Mouse (Mus musculus): ENCODE measurements around the gene Prepl.

DNA sequence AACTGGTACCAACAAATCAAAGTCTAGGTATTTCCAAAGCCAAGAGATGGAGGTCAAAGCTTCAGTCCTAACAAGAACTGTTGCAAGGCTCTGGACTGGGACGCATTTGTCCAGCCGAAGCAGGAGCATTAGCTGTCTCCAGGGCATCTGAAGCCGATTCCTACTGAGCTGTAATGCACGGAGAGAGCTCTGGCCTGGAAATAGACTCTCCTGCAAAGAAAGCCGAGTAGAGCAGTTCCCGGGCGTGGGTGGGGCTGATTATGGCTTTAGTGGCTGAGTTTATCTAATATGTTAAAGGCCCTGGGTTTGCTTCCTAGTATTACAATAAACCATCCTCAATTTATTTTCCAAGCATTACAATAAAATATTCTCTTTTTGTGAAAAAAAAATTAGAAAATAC lies 16.8 kb downstream of the Prepl start:
- TF ChIP-seq POLR2A (IDR thresholded peaks at IDR 0.05; ENCODE audit: borderline replicate concordance, extremely low read depth, insufficient read depth, insufficient read length, poor library complexity, severe bottlenecking), result no peak
- TF ChIP-seq CTCF (IDR thresholded peaks at IDR 0.05; ENCODE audit: borderline replicate concordance, extremely low read depth, insufficient read depth, insufficient read length), result no peak
